Mouse (Mus musculus) E14TG2a.4 (cell line): ENCODE data around the gene Gata3.

Experiments
- CTCF ChIP-seq: conservative IDR thresholded peaks from 2 replicates; pipeline ENCODE4 v1.5.1; 2014; ENCODE audit warnings: low read length
- POU5F1 ChIP-seq: IDR thresholded peaks from 2 replicates; pipeline ENCODE4 v1.6.1; 2014; ENCODE audit warnings: low read length, borderline replicate concordance

- no peak for TF ChIP-seq CTCF
- TF ChIP-seq POU5F1 = no peak
Measured at GRCm38 (mm10) chr2:9873757-9874156, 16.1 kb downstream of the Gata3 start.
